Mouse (Mus musculus): ENCODE results near the gene Tmem136. TPM values are rescaled to one million over a fixed set of nuclear protein-coding genes. Genes with fewer than 3 reads are reported as not detected.

The Tmem136 gene
- polyA plus RNA-seq, 1 experiment from 2014 or later = 13.6 TPM

DNA sequence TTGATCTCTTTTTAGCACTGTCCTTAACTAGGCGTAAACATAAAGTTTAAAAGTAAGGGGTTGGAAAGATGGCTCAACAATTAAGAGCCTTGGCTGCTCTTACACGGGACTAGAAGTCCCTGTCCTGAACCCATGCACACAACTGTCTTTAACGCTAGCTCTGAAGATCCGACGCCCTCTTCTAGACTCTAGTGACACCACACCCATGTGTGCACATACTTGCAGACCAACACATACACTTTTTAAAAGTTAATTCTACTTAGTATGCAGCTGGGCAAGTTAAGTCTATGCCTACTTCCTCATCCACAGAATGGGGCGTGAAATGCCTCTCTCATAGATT, 597 bp upstream of the Tmem136 start:
- no peak overlapping the region; the same call in 1 of the 2 replicates for H3K4me2 ChIP-seq (ENCODE audit: low read depth, low read length)
- H3K9me3 ChIP-seq (replicated peaks; ENCODE audit: control insufficient read depth, low read length) = no peaks in the 10 kb centered on the region
- H3K4me1 ChIP-seq (ENCODE audit: control insufficient read depth, insufficient read depth, low read length) = no peaks in the 10 kb centered on the region
- ATAC-seq (replicated peaks; ENCODE audit: insufficient number of reproducible peaks, low FRiP score, low TSS enrichment, low read depth) (no peak), DNase-seq (ENCODE audit: low spot score) (no peak)
- H3K27me3 ChIP-seq (ENCODE audit: control insufficient read depth, insufficient read depth, low read length) = no peaks in the 10 kb centered on the region
- H3K4me3 ChIP-seq (ENCODE audit: low read depth, low read length) = no peak overlapping the region
- WGBS = 88% methylated on average over 6 of the region's 6 CpGs
- no peak overlapping the region for H3K9ac ChIP-seq (replicated peaks; ENCODE audit: low read length)
- H3K36me3 ChIP-seq (replicated peaks; ENCODE audit: control insufficient read depth, insufficient read depth, low read depth, low read length) = no peaks in the 10 kb centered on the region
- no peak overlapping the region for H3K27ac ChIP-seq (replicated peaks; ENCODE audit: low read depth, low read length)

GRCm38 (mm10) chr9:43115431-43116133, 788 bp downstream of the Tmem136 start:
- H3K27me3 ChIP-seq (ENCODE audit: control insufficient read depth, insufficient read depth, low read length) = no peaks in the 10 kb centered on the region
- no peaks in the 10 kb centered on the region for H3K36me3 ChIP-seq (replicated peaks; ENCODE audit: control insufficient read depth, insufficient read depth, low read depth, low read length)
- WGBS = 23% methylated on average over 12 of the region's 12 CpGs
- peak overlapping the region; percentile 95 for H3K4me3 ChIP-seq (ENCODE audit: low read depth, low read length)
- peak overlapping the region; percentile 80 for H3K9ac ChIP-seq (replicated peaks; ENCODE audit: low read length)
- no peak for ATAC-seq (replicated peaks; ENCODE audit: insufficient number of reproducible peaks, low FRiP score, low TSS enrichment, low read depth)
- H3K4me2 ChIP-seq (ENCODE audit: low read depth, low read length) = peak overlapping the region; percentile 87
- DNase-seq (ENCODE audit: low spot score) = no peak
- H3K27ac ChIP-seq (replicated peaks; ENCODE audit: low read depth, low read length) = no peak overlapping the region
- H3K9me3 ChIP-seq (replicated peaks; ENCODE audit: control insufficient read depth, low read length) = no peaks in the 10 kb centered on the region
- H3K4me1 ChIP-seq (ENCODE audit: control insufficient read depth, insufficient read depth, low read length) = no peaks in the 10 kb centered on the region

GRCm38 (mm10) chr9:43114833-43115232, 1.5 kb downstream of the Tmem136 start:
- H3K27me3 ChIP-seq (ENCODE audit: control insufficient read depth, insufficient read depth, low read length) = no peaks in the 10 kb centered on the region
- H3K27ac ChIP-seq (replicated peaks; ENCODE audit: low read depth, low read length) = no peak overlapping the region
- H3K9ac ChIP-seq (replicated peaks; ENCODE audit: low read length) = no peak overlapping the region
- no peak overlapping the region for H3K4me3 ChIP-seq (ENCODE audit: low read depth, low read length)
- DNase-seq (ENCODE audit: low spot score) (no peak), ATAC-seq (replicated peaks; ENCODE audit: insufficient number of reproducible peaks, low FRiP score, low TSS enrichment, low read depth) (no peak)
- H3K4me2 ChIP-seq (ENCODE audit: low read depth, low read length) = no peak overlapping the region
- no peaks in the 10 kb centered on the region for H3K4me1 ChIP-seq (ENCODE audit: control insufficient read depth, insufficient read depth, low read length)
- 84% methylated on average over 4 of the region's 4 CpGs for WGBS
- H3K9me3 ChIP-seq (replicated peaks; ENCODE audit: control insufficient read depth, low read length) = no peaks in the 10 kb centered on the region
- H3K36me3 ChIP-seq (replicated peaks; ENCODE audit: control insufficient read depth, insufficient read depth, low read depth, low read length) = no peaks in the 10 kb centered on the region

- Histone ChIP-seq H3K9ac (replicated peaks; ENCODE audit: low read length) (no peak overlapping the region), H3K9me3 (replicated peaks; ENCODE audit: control insufficient read depth, low read length) (no peaks in the 10 kb centered on the region), H3K36me3 (replicated peaks; ENCODE audit: control insufficient read depth, insufficient read depth, low read depth, low read length) (no peaks in the 10 kb centered on the region), H3K27me3 (ENCODE audit: control insufficient read depth, insufficient read depth, low read length) (no peaks in the 10 kb centered on the region), H3K4me2 (ENCODE audit: low read depth, low read length) (no peak overlapping the region), H3K27ac (replicated peaks; ENCODE audit: low read depth, low read length) (no peak overlapping the region), H3K4me3 (ENCODE audit: low read depth, low read length) (no peak overlapping the region), H3K4me1 (ENCODE audit: control insufficient read depth, insufficient read depth, low read length) (no peaks in the 10 kb centered on the region; the same call in 1 of the 2 replicates)
- 86% methylated on average over 8 of the region's 8 CpGs for WGBS
- ATAC-seq (replicated peaks; ENCODE audit: insufficient number of reproducible peaks, low FRiP score, low TSS enrichment, low read depth) (no peak), DNase-seq (ENCODE audit: low spot score) (no peak)
Observed at GRCm38 (mm10) chr9:43110286-43110980, 5.9 kb downstream of the Tmem136 start.

DNA sequence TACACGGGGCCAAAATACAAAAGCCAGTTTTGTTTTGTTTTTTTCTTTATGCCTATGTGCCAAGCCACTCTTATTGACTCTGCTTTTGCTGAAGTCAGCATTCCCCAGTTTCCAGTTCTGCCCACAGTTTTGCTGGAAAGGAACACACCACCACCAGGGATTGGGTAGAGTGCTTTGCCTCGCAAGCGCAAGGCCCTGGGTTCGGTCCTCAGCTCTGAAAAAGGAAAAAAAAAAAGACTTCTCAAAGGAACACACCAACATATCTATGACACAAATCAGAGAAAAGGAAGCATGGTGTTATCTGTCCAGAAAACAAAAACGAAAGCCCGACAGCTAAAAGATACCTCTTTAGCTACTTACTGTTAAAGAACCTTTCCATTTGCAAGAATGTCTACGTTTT, 7.2 kb downstream of the Tmem136 start:
- ATAC-seq (replicated peaks; ENCODE audit: insufficient number of reproducible peaks, low FRiP score, low TSS enrichment, low read depth) = no peak
- no peak for DNase-seq (ENCODE audit: low spot score)

GRCm38 (mm10) chr9:43108721-43109120, 7.6 kb downstream of the Tmem136 start:
- no peaks in the 10 kb centered on the region for H3K27me3 ChIP-seq (ENCODE audit: control insufficient read depth, insufficient read depth, low read length)
- DNase-seq (ENCODE audit: low spot score) = no peak
- no peaks in the 10 kb centered on the region; the same call in 1 of the 2 replicates for H3K4me1 ChIP-seq (ENCODE audit: control insufficient read depth, insufficient read depth, low read length)
- no peak overlapping the region for H3K27ac ChIP-seq (replicated peaks; ENCODE audit: low read depth, low read length)
- H3K4me2 ChIP-seq (ENCODE audit: low read depth, low read length) = no peak overlapping the region
- H3K36me3 ChIP-seq (replicated peaks; ENCODE audit: control insufficient read depth, insufficient read depth, low read depth, low read length) = no peaks in the 10 kb centered on the region
- H3K9me3 ChIP-seq (replicated peaks; ENCODE audit: control insufficient read depth, low read length) = no peaks in the 10 kb centered on the region
- no peak overlapping the region for H3K4me3 ChIP-seq (ENCODE audit: low read depth, low read length)
- no peak for ATAC-seq (replicated peaks; ENCODE audit: insufficient number of reproducible peaks, low FRiP score, low TSS enrichment, low read depth)
- H3K9ac ChIP-seq (replicated peaks; ENCODE audit: low read length) = no peak overlapping the region
- 84% methylated on average over 3 of the region's 3 CpGs for WGBS

More for the DNA sequence above, 7.2 kb downstream of the Tmem136 start:
- no peak overlapping the region for H3K4me3 ChIP-seq (ENCODE audit: low read depth, low read length)
- H3K9me3 ChIP-seq (replicated peaks; ENCODE audit: control insufficient read depth, low read length) = no peaks in the 10 kb centered on the region
- no peaks in the 10 kb centered on the region for H3K36me3 ChIP-seq (replicated peaks; ENCODE audit: control insufficient read depth, insufficient read depth, low read depth, low read length)
- WGBS = 86% methylated on average over 7 of the region's 7 CpGs
- no peak overlapping the region for H3K9ac ChIP-seq (replicated peaks; ENCODE audit: low read length)
- no peaks in the 10 kb centered on the region; the same call in 1 of the 2 replicates for H3K4me1 ChIP-seq (ENCODE audit: control insufficient read depth, insufficient read depth, low read length)
- no peak overlapping the region for H3K4me2 ChIP-seq (ENCODE audit: low read depth, low read length)
- no peak overlapping the region for H3K27ac ChIP-seq (replicated peaks; ENCODE audit: low read depth, low read length)
- no peaks in the 10 kb centered on the region for H3K27me3 ChIP-seq (ENCODE audit: control insufficient read depth, insufficient read depth, low read length)

DNA sequence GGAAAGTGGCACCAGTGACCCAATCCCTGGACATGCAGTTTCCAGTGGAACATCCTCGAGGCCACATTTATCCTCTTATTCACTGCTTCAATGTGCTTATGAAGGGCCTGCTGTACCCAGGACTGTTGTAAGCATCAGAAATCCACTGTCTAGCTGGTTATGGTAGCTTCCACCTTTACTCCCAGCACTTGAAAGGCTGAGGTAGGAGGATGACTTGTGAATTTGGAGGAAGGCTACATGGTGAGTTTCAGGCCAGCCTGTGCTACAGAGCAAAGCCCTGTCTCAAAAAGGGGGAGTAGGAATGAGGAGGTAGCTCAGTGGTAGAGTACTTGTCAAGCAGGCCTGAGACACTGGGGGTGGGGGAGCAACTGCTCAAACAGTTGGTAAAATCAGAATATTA, 8.3 kb downstream of the Tmem136 start:
- Histone ChIP-seq H3K9ac (replicated peaks; ENCODE audit: low read length) (no peak overlapping the region), H3K4me1 (ENCODE audit: control insufficient read depth, insufficient read depth, low read length) (no peaks in the 10 kb centered on the region; the same call in 1 of the 2 replicates), H3K27ac (replicated peaks; ENCODE audit: low read depth, low read length) (no peak overlapping the region), H3K36me3 (replicated peaks; ENCODE audit: control insufficient read depth, insufficient read depth, low read depth, low read length) (no peaks in the 10 kb centered on the region), H3K4me2 (ENCODE audit: low read depth, low read length) (no peak overlapping the region), H3K9me3 (replicated peaks; ENCODE audit: control insufficient read depth, low read length) (no peaks in the 10 kb centered on the region), H3K4me3 (ENCODE audit: low read depth, low read length) (no peak overlapping the region), H3K27me3 (ENCODE audit: control insufficient read depth, insufficient read depth, low read length) (no peaks in the 10 kb centered on the region)
- ATAC-seq (replicated peaks; ENCODE audit: insufficient number of reproducible peaks, low FRiP score, low TSS enrichment, low read depth) (no peak), DNase-seq (ENCODE audit: low spot score) (no peak)
- WGBS = 81% methylated on average over 1 of the region's 1 CpGs

DNA sequence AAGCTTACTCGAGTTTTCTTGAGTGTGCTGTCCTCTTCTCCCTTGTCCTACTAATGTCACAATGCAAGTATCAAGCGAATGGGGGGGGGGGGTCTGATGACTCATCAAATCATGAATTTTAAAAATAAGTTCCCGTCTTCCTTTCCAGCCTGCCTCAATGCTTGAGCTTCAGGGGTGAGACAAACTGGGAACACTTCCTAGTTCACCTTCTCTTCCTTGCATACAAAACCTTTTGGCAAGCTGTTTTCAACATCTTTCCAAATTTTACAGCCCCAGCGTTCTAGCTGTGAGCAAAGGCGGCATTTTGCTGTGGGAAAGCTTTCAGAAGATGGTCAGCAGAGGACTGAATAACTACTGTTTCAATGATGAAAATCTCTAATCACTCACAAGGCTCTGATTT, 8.8 kb downstream of the Tmem136 start:
- 65% methylated on average over 5 of the region's 5 CpGs for WGBS
- no peaks in the 10 kb centered on the region for H3K36me3 ChIP-seq (replicated peaks; ENCODE audit: control insufficient read depth, insufficient read depth, low read depth, low read length)

More for the DNA sequence above, 8.8 kb downstream of the Tmem136 start:
- Histone ChIP-seq H3K4me3 (ENCODE audit: low read depth, low read length) (no peak overlapping the region), H3K4me1 (ENCODE audit: control insufficient read depth, insufficient read depth, low read length) (no peaks in the 10 kb centered on the region; the same call in 1 of the 2 replicates), H3K9ac (replicated peaks; ENCODE audit: low read length) (no peak overlapping the region), H3K4me2 (ENCODE audit: low read depth, low read length) (no peak overlapping the region), H3K27ac (replicated peaks; ENCODE audit: low read depth, low read length) (no peak overlapping the region), H3K9me3 (replicated peaks; ENCODE audit: control insufficient read depth, low read length) (no peaks in the 10 kb centered on the region), H3K27me3 (ENCODE audit: control insufficient read depth, insufficient read depth, low read length) (no peaks in the 10 kb centered on the region)
- DNase-seq (ENCODE audit: low spot score) (no peak), ATAC-seq (replicated peaks; ENCODE audit: insufficient number of reproducible peaks, low FRiP score, low TSS enrichment, low read depth) (no peak)

Measured in embryonic facial prominence, embryonic 11.5 days (tissue).